Mouse (Mus musculus): ENCODE results near the gene Mgam. TPM values are rescaled to one million over a fixed set of nuclear protein-coding genes. Genes with fewer than 3 reads are reported as not detected.

Mgam gene
- polyA plus RNA-seq (2014; fragmentation: Illumina TruSeq; extraction: RNeasy Lipid Tissue Mini Kit (QIAGEN cat#74804); ENCODE audit: low read depth, low replicate concordance), result 0.47 TPM

GRCm38 (mm10) chr6:40628406-40629000, at the start of gene Mgam:
Mgam (plus strand) TSS chr6:40628831.

GRCm38 (mm10) chr6:40585645-40586044, 43.0 kb upstream of the Mgam start, which contains the start of gene Clec5a:
Clec5a (minus strand) TSS chr6:40585821.

GRCm38 (mm10) chr6:40613260-40613852, 15.3 kb upstream of the Mgam start, which contains the start of gene Tas2r138:
Tas2r138 (minus strand) TSS chr6:40613310.

Other genes with a start within 250 kb of the Mgam start
- gene E330009J07Rik, start 192.7 kb upstream of the Mgam start, polyA plus RNA-seq (2014; fragmentation: Illumina TruSeq; extraction: RNeasy Lipid Tissue Mini Kit (QIAGEN cat#74804); ENCODE audit: low read depth, low replicate concordance), result 2.8 TPM
- not detected for gene Wee2, start 189.7 kb upstream of the Mgam start, polyA plus RNA-seq (2014; fragmentation: Illumina TruSeq; extraction: RNeasy Lipid Tissue Mini Kit (QIAGEN cat#74804); ENCODE audit: low read depth, low replicate concordance)
- gene Ssbp1, start 157.5 kb upstream of the Mgam start, polyA plus RNA-seq (2014; fragmentation: Illumina TruSeq; extraction: RNeasy Lipid Tissue Mini Kit (QIAGEN cat#74804); ENCODE audit: low read depth, low replicate concordance), result 74.1 TPM
- gene Tas2r137, start 137.6 kb upstream of the Mgam start, polyA plus RNA-seq (2014; fragmentation: Illumina TruSeq; extraction: RNeasy Lipid Tissue Mini Kit (QIAGEN cat#74804); ENCODE audit: low read depth, low replicate concordance), result not detected
- gene Tas2r108, start 135.3 kb upstream of the Mgam start, polyA plus RNA-seq (2014; fragmentation: Illumina TruSeq; extraction: RNeasy Lipid Tissue Mini Kit (QIAGEN cat#74804); ENCODE audit: low read depth, low replicate concordance), result not detected
- gene Prss37, start 109.3 kb upstream of the Mgam start, polyA plus RNA-seq (2014; fragmentation: Illumina TruSeq; extraction: RNeasy Lipid Tissue Mini Kit (QIAGEN cat#74804); ENCODE audit: low read depth, low replicate concordance), result not detected
- not detected for gene Olfr461, start 73.8 kb upstream of the Mgam start, polyA plus RNA-seq (2014; fragmentation: Illumina TruSeq; extraction: RNeasy Lipid Tissue Mini Kit (QIAGEN cat#74804); ENCODE audit: low read depth, low replicate concordance)
- not detected for gene Olfr460, start 59.3 kb upstream of the Mgam start, polyA plus RNA-seq (2014; fragmentation: Illumina TruSeq; extraction: RNeasy Lipid Tissue Mini Kit (QIAGEN cat#74804); ENCODE audit: low read depth, low replicate concordance)
- 1.8 TPM for gene Clec5a, start 43.0 kb upstream of the Mgam start, polyA plus RNA-seq (2014; fragmentation: Illumina TruSeq; extraction: RNeasy Lipid Tissue Mini Kit (QIAGEN cat#74804); ENCODE audit: low read depth, low replicate concordance)
- not detected for gene Tas2r138, start 15.5 kb upstream of the Mgam start, polyA plus RNA-seq (2014; fragmentation: Illumina TruSeq; extraction: RNeasy Lipid Tissue Mini Kit (QIAGEN cat#74804); ENCODE audit: low read depth, low replicate concordance)

Data from heart, adult 10 weeks (tissue).